Mouse (Mus musculus) adrenal gland, adult 18-20 months (tissue): Measurements from ENCODE around the gene Gtf3c5. TPM values are rescaled to one million over a fixed set of nuclear protein-coding genes. Genes with fewer than 3 reads are reported as not detected.

Source experiments
- DNase-seq, 2 experiments: peaks; one replicate each; pipeline ENCODE4 v3.0.0; 2021 to 2022; ENCODE audit warnings: low spot score in 2 of 2
- total RNA-seq, 2 experiments: library from RNA; stranded (reverse); gene quantifications; 1 replicate in 1 of 2; 2 replicates in 1 of 2; pipeline ENCODE4 v1.2.3; 2021

The Gtf3c5 gene
- total RNA-seq, 2 experiments from 2014 or later = 15.2 to 17.2 TPM

GRCm38 (mm10) chr2:28536166-28536565 is 47.4 kb downstream of the Gtf3c5 start:
- DNase-seq = no peak

- DNase-seq = no peak
Measured at GRCm38 (mm10) chr2:28535650-28536049, 47.9 kb downstream of the Gtf3c5 start.

GRCm38 (mm10) chr2:28535263-28535540 is 48.3 kb downstream of the Gtf3c5 start:
- no peak for DNase-seq

- no peak for DNase-seq
Measured at GRCm38 (mm10) chr2:28534436-28535262, 48.9 kb downstream of the Gtf3c5 start.

- no peak for DNase-seq
Measured at GRCm38 (mm10) chr2:28533901-28534435, 49.6 kb downstream of the Gtf3c5 start.

- peak; percentile 84 to 88 for DNase-seq
Measured at GRCm38 (mm10) chr2:28532938-28533771, 50.4 kb downstream of the Gtf3c5 start.

GRCm38 (mm10) chr2:28530311-28530710 is 53.2 kb downstream of the Gtf3c5 start:
- no peak for DNase-seq

- DNase-seq = no peak
Measured at GRCm38 (mm10) chr2:28529856-28530255, 53.7 kb downstream of the Gtf3c5 start.

- DNase-seq = no peak
Measured at GRCm38 (mm10) chr2:28528354-28528730, 55.2 kb downstream of the Gtf3c5 start.

GRCm38 (mm10) chr2:28527436-28528353 is 55.9 kb downstream of the Gtf3c5 start:
- DNase-seq = no peak

GRCm38 (mm10) chr2:28525943-28526876 is 57.3 kb downstream of the Gtf3c5 start:
- no peak for DNase-seq

- peak; percentile 52 to 71 for DNase-seq
Measured at GRCm38 (mm10) chr2:28525219-28525942, 58.2 kb downstream of the Gtf3c5 start.

- DNase-seq = peak in 1 of 2 experiments; percentile 52
Measured at GRCm38 (mm10) chr2:28524406-28524805, 59.1 kb downstream of the Gtf3c5 start.

- peak; percentile 80 to 84 for DNase-seq
Measured at GRCm38 (mm10) chr2:28523643-28524117, 59.9 kb downstream of the Gtf3c5 start.

GRCm38 (mm10) chr2:28522166-28522565 is 61.4 kb downstream of the Gtf3c5 start:
- DNase-seq = no peak

GRCm38 (mm10) chr2:28521571-28522151 is 61.9 kb downstream of the Gtf3c5 start:
- no peak for DNase-seq

GRCm38 (mm10) chr2:28520581-28520980 is 63.0 kb downstream of the Gtf3c5 start:
- DNase-seq = no peak

- no peak for DNase-seq
Measured at GRCm38 (mm10) chr2:28518231-28518630, 65.3 kb downstream of the Gtf3c5 start.
